Mouse (Mus musculus): ENCODE results near the gene Arhgef3.

The Arhgef3 gene

GRCm38 (mm10) chr14:27115991-27116390 lies 1.3 kb downstream of the Arhgef3 start:
- peak; percentile 55 for DNase-seq

DNA sequence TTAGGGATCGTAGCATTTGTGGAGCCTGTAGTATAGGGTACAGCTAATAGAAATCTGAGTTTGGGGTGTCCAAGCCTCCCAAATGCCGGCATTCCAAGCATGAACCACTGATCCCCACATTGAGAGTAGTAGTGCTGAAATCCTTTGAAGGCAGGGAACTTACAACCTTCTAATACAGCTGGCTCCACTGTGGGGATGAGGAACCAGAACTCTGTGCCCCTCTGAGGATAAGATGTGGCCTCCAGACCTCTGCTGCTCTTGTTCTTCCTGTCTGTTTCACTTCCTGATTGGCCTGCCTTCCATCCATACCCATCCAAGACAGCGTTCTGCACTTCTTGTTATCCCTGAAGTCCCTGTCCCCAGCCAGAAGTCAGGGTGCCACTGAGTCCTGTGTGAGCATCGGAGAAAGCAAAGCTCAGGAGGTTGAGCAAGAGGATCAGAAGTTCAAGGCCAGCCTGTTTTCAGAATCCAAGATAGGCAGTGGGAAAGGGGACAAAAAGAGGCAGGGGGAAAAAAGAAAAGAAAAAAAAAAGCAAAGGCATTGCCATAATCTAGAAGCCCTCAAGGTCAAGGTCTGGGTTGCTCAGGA lies 2.0 kb downstream of the Arhgef3 start:
- DNase-seq, result no peak

GRCm38 (mm10) chr14:27118546-27118945 lies 3.8 kb downstream of the Arhgef3 start:
- DNase-seq, result peak; percentile 89

- DNase-seq, result no peak
Measured at GRCm38 (mm10) chr14:27122646-27123045, 7.9 kb downstream of the Arhgef3 start.

GRCm38 (mm10) chr14:27123543-27123942 lies 8.8 kb downstream of the Arhgef3 start:
- DNase-seq, result peak; percentile 35

GRCm38 (mm10) chr14:27130031-27130430 lies 15.3 kb downstream of the Arhgef3 start:
- peak; percentile 77 for DNase-seq

DNA sequence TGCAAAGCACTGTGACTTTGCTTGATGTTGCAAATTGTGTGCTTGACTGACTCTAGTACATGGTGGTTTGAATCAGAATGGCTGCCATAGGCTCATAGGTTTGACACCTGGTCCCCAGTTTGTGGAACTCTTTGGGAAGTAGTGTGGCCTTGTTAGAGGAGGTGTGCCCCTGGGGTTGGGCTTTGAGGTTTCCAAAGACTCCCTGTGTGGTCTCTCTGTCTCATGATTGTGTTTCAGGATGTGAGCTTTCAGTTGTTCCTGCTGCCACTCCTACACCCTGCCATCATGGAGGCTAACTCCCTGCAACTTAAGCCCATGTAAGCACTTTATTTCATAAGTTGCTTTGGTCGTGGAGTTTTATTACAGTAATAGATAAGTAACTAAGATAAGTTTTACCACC lies 16.0 kb downstream of the Arhgef3 start:
- no peak for DNase-seq

DNA sequence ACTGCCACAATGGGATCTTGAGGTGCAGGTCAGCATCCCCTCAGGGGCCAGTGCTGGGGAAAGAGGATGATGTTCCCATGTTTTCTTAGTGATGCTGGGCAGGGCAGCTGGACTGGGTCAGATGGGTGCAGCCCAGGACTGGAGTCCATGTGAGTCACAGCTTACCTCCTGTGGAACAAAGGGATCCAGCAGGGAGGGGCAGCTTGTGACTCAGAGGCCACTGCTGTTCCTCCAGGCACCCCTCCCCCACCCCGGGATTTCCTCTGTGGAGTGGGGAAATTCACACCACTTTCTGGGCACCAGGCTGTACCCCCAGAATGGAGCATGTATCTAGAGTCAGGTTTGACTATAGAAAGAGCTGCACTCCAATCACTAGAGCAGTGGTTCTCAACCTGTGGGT lies 16.8 kb downstream of the Arhgef3 start:
- no peak for DNase-seq

GRCm38 (mm10) chr14:27138891-27139290 lies 24.2 kb downstream of the Arhgef3 start:
- DNase-seq, result no peak

DNA sequence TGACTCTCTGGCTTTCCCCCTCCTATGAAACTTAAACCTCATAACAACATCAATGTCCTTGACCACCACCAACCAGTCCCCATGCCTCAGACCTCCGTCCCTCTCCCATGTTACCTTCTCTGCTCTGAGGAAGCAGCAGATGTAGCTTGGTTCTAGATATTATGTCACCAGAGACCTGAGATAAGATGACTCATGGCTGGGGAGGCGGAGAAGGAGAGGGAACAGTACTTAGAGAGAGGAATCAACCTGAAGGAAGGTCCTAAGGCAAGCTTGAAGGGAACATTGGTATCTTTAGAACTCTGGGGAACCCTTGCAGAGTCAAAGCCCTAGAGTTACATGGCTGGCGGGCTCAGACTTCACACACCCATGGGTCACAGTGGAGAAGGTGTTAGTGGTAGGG lies 25.3 kb downstream of the Arhgef3 start:
- no peak for DNase-seq

GRCm38 (mm10) chr14:27141486-27141885 lies 26.8 kb downstream of the Arhgef3 start:
- no peak for DNase-seq

DNA sequence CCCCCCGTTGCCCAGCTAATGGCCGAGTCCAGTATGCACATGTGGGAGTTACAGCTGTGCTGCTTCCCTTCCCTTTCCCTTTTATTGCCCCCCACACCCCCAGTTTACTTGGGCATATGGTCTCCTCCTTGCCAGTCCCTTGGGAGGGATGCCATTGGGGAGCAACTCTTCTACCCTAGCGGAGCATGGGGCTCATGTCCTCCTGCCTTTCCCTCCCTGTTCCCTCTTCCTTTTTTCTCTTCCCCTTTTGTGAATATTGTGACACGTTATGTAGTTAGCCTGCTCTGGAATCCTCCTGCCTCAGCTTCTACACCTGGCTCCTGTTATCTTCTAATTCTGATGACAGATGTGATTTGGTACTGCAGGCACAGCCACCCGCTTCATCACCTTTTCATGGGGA lies 28.0 kb downstream of the Arhgef3 start:
- no peak for DNase-seq

DNA sequence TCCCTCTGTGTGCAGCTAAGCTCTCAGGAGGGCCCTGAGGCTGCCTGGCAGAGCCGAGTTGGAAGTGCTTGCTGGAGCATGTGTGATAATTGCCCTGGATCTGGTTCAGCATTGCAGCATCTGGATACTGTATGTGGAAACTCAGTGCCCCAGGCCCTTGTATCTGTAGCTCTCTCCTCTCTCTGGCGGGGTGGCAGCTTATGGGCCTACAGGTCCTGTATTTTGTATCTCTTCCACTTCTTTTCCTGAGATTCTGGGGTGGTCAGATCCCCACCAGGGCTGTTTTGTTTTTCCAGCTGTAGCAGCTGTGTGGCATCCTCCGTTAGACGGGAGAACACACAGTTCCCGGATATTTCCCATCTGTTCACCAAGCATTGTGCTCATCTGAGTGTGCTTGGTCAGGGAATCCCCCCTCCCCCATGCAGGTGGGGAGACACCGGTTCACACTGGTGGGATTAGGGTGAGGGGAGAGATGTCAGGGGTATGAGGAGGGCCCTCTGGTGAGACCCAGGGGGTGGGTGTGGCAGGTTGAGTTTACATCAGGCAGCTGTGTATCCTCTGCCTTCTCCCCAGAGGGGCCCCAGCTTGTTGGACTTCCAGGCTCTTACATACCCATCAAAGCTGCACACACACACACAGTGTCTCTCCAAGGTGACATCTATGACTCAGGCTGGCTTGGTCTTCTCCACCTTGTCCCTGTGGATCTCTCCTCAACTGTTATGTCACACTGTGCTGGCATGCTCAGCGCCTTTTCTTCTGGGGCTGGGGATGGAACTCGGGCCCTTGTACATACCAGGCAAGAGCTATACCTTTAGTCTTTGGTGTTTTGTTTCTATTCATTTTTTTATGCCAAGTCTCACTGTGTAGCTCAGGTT lies 30.7 kb downstream of the Arhgef3 start:
- DNase-seq, result no peak

DNA sequence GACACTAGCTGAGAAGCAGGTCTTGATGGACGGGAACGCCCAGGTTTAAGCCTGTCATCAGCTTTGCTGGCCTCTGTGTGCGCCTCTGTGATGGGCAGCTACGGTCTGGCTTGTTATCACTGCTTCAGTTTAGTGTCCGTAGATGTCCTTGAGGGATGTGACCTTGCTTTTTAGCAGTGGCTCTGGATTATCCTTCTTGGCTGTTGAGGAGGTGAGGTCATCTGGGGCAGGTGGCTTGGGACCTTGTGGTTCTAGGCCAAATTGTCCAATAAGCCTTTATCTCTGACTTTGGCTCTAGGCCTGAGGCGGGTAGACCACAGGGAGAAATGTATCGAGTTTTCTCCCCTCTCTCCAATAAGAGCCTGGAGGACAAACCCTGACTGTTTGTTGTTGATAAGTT lies 33.0 kb downstream of the Arhgef3 start:
- no peak for DNase-seq

- no peak for DNase-seq
Measured at GRCm38 (mm10) chr14:27149401-27149800, 34.7 kb downstream of the Arhgef3 start.

- no peak for DNase-seq
Measured at GRCm38 (mm10) chr14:27150011-27150640, 35.4 kb downstream of the Arhgef3 start.

GRCm38 (mm10) chr14:27151432-27151831 lies 36.7 kb downstream of the Arhgef3 start:
- DNase-seq, result peak; percentile 89

- DNase-seq, result no peak
Measured at GRCm38 (mm10) chr14:27155088-27155487, 40.4 kb downstream of the Arhgef3 start.

GRCm38 (mm10) chr14:27156032-27156431 lies 41.3 kb downstream of the Arhgef3 start:
- no peak for DNase-seq

GRCm38 (mm10) chr14:27158133-27158532 lies 43.4 kb downstream of the Arhgef3 start:
- no peak for DNase-seq

DNA sequence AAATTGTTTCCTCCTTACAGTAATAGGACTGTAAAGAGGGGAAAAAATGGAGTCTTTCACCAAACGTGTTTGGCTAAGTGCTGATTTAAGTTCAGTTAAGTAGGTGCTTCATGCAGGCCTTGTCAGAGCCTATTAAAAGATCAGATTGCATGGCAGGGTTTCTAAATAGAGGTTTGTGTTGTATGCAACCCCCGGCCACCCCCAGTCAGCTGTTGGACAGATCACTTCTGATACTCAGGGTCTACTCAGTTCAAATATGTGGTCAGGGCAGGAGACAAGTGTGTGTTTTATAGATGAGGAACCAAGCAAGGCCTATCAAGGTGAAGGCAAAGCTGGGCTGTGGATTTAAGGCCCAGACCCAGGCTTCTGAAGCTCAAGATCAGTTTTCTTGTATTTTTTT lies 44.1 kb downstream of the Arhgef3 start:
- DNase-seq, result no peak

- no peak for DNase-seq
Measured at GRCm38 (mm10) chr14:27160762-27161161, 46.1 kb downstream of the Arhgef3 start.

- DNase-seq, result no peak
Measured at GRCm38 (mm10) chr14:27164639-27165038, 49.9 kb downstream of the Arhgef3 start.

GRCm38 (mm10) chr14:27166751-27167150 lies 52.1 kb downstream of the Arhgef3 start:
- DNase-seq, result no peak

Measured in kidney, adult 9 months (tissue).